Mouse (Mus musculus): ENCODE measurements around the gene Map4k4.

DNA sequence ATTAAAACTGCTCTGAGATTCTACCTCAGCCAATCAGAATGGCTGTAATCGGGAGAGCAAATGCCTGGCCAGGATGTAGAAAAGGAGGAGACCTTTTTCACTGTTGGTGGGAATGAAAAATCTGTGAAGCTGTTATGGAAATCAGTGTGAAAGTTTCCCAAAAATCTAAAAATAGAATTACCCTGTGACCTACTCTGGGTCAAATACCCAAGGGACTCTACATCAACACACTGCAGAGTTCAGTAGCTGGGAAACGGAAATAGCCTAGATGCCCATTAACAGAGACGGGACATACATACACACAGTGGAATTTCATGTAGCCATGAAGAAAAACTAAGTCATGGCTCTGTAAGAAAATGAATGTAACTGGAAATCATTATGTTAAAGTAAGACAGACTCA lies 22.7 kb upstream of the Map4k4 start:
- TF ChIP-seq EP300 (IDR thresholded peaks at IDR 0.05) (no peak), CTCF (IDR thresholded peaks at IDR 0.05) (no peak)

Measured in lung, postnatal 0 days (tissue).